Mouse (Mus musculus): Measurements from ENCODE around the gene Ankrd28. TPM values are rescaled to one million over a fixed set of nuclear protein-coding genes. Genes with fewer than 3 reads are reported as not detected.

Gene Ankrd28
- polyA plus RNA-seq, 2 experiments: 3.8 to 4.8 TPM

GRCm38 (mm10) chr14:31858679-31859078 lies 28.2 kb upstream of the Ankrd28 start:
- no peak for DNase-seq (ENCODE audit: low read depth in 3 of 3, low spot score in 3 of 3)
- Histone ChIP-seq H3K4me1 (replicated peaks; ENCODE audit: control insufficient read depth in 2 of 2, insufficient read depth in 2 of 2, low read length in 1 of 2) (no peaks in the 10 kb centered on the region), H3K27ac (no peak overlapping the region), H3K9ac (replicated peaks) (no peak overlapping the region), H3K9me3 (ENCODE audit: control insufficient read depth, low read length) (no peaks in the 10 kb centered on the region), H3K4me3 (ENCODE audit: insufficient read depth in 1 of 2, low read depth in 2 of 2, low read length in 2 of 2) (no peak overlapping the region), H3K36me3 (replicated peaks; ENCODE audit: control insufficient read depth, insufficient read depth, low read depth) (no peaks in the 10 kb centered on the region), H3K27me3 (ENCODE audit: control insufficient read depth, insufficient read depth, low read length) (no peaks in the 10 kb centered on the region), H3K4me2 (ENCODE audit: low read depth) (no peak overlapping the region)
- 70% methylated on average over 2 of the region's 2 CpGs for WGBS (ENCODE audit: insufficient replicate concordance)
- TF ChIP-seq CTCF (IDR thresholded peaks at IDR 0.05; ENCODE audit: low read depth) (no peak), EP300 (IDR thresholded peaks at IDR 0.05; ENCODE audit: low read depth) (no peak)
- ATAC-seq (ENCODE audit: insufficient read depth): no peak

DNA sequence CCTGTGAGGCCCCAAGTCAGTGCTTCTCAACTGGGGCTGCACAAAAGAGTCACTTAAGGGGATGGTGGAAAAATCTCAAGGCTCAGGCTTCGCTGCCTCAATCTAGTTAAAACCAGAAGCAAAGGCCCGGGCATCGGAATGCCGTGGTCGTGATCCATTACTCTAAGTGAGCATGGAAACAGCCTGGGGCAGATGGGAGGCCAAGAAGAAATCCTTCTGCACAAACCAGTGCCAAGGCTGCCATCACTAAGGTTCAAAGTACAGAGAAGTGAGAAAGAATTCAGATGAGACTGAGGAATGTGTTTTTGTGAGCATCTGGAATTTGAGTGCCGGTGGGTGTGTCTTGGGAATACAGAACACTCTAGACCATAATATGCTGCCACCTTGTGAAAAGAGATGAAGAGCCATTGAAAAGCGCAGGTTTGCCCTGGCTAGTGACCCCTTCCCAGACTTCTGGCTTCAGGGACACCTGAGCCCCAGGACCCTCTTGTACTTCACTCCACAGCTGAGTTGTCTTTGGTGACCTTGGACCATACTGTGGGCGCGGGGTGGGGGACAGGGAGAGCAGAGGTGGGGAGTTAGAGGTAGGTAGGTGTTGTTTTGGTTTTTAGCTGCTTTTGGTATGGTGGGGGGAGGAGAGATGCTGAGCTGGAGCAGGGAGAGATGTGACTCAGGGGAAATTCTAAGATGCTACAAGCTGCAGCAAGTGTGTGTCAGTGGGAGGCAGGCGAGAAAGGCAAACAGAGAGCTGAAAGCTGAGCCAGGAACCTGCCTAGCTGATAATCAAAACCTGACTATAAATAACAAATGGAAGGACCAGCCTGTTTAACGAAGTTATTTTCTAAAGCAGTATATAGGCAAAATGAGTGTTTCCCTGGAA lies 26.9 kb upstream of the Ankrd28 start:
- TF ChIP-seq EP300 (IDR thresholded peaks at IDR 0.05; ENCODE audit: low read depth) (no peak), CTCF (IDR thresholded peaks at IDR 0.05; ENCODE audit: low read depth) (no peak)
- ATAC-seq (ENCODE audit: insufficient read depth) (no peak), DNase-seq (ENCODE audit: low read depth in 3 of 3, low spot score in 3 of 3) (no peak)
- no peak overlapping the region for H3K9ac ChIP-seq (replicated peaks)
- H3K4me3 ChIP-seq (ENCODE audit: insufficient read depth in 1 of 2, low read depth in 2 of 2, low read length in 2 of 2): no peak overlapping the region
- H3K27ac ChIP-seq: no peak overlapping the region
- H3K27me3 ChIP-seq (ENCODE audit: control insufficient read depth, insufficient read depth, low read length): no peaks in the 10 kb centered on the region
- no peaks in the 10 kb centered on the region for H3K4me1 ChIP-seq (replicated peaks; ENCODE audit: control insufficient read depth in 2 of 2, insufficient read depth in 2 of 2, low read length in 1 of 2)
- no peak overlapping the region for H3K4me2 ChIP-seq (ENCODE audit: low read depth)
- H3K36me3 ChIP-seq (replicated peaks; ENCODE audit: control insufficient read depth, insufficient read depth, low read depth): no peaks in the 10 kb centered on the region
- 62% methylated on average over 11 of the region's 11 CpGs for WGBS (ENCODE audit: insufficient replicate concordance)
- no peaks in the 10 kb centered on the region for H3K9me3 ChIP-seq (ENCODE audit: control insufficient read depth, low read length)

GRCm38 (mm10) chr14:31856007-31856406 lies 25.6 kb upstream of the Ankrd28 start:
- Histone ChIP-seq H3K4me2 (ENCODE audit: low read depth) (no peak overlapping the region), H3K36me3 (replicated peaks; ENCODE audit: control insufficient read depth, insufficient read depth, low read depth) (no peaks in the 10 kb centered on the region), H3K9ac (replicated peaks) (no peak overlapping the region), H3K27ac (no peak overlapping the region), H3K27me3 (ENCODE audit: control insufficient read depth, insufficient read depth, low read length) (no peaks in the 10 kb centered on the region), H3K4me1 (replicated peaks; ENCODE audit: control insufficient read depth in 2 of 2, insufficient read depth in 2 of 2, low read length in 1 of 2) (no peaks in the 10 kb centered on the region), H3K4me3 (ENCODE audit: insufficient read depth in 1 of 2, low read depth in 2 of 2, low read length in 2 of 2) (no peak overlapping the region), H3K9me3 (ENCODE audit: control insufficient read depth, low read length) (no peaks in the 10 kb centered on the region)
- 63% methylated on average over 5 of the region's 5 CpGs for WGBS (ENCODE audit: insufficient replicate concordance)
- no peak for ATAC-seq (ENCODE audit: insufficient read depth)
- no peak for TF ChIP-seq EP300 (IDR thresholded peaks at IDR 0.05; ENCODE audit: low read depth)
- no peak for TF ChIP-seq CTCF (IDR thresholded peaks at IDR 0.05; ENCODE audit: low read depth)
- no peak for DNase-seq (ENCODE audit: low read depth in 3 of 3, low spot score in 3 of 3)

- Histone ChIP-seq H3K4me2 (ENCODE audit: low read depth) (no peak overlapping the region), H3K9me3 (ENCODE audit: control insufficient read depth, low read length) (no peaks in the 10 kb centered on the region), H3K36me3 (replicated peaks; ENCODE audit: control insufficient read depth, insufficient read depth, low read depth) (no peaks in the 10 kb centered on the region), H3K4me3 (ENCODE audit: insufficient read depth in 1 of 2, low read depth in 2 of 2, low read length in 2 of 2) (no peak overlapping the region), H3K9ac (replicated peaks) (no peak overlapping the region), H3K4me1 (replicated peaks; ENCODE audit: control insufficient read depth in 2 of 2, insufficient read depth in 2 of 2, low read length in 1 of 2) (no peaks in the 10 kb centered on the region), H3K27ac (no peak overlapping the region), H3K27me3 (ENCODE audit: control insufficient read depth, insufficient read depth, low read length) (no peaks in the 10 kb centered on the region)
- no peak for TF ChIP-seq EP300 (IDR thresholded peaks at IDR 0.05; ENCODE audit: low read depth)
- no peak for TF ChIP-seq CTCF (IDR thresholded peaks at IDR 0.05; ENCODE audit: low read depth)
- 48% methylated on average over 4 of the region's 4 CpGs for WGBS (ENCODE audit: insufficient replicate concordance)
- ATAC-seq (ENCODE audit: insufficient read depth): no peak
- DNase-seq (ENCODE audit: low read depth in 3 of 3, low spot score in 3 of 3): no peak
Measured at GRCm38 (mm10) chr14:31854667-31855066, 24.2 kb upstream of the Ankrd28 start.

DNA sequence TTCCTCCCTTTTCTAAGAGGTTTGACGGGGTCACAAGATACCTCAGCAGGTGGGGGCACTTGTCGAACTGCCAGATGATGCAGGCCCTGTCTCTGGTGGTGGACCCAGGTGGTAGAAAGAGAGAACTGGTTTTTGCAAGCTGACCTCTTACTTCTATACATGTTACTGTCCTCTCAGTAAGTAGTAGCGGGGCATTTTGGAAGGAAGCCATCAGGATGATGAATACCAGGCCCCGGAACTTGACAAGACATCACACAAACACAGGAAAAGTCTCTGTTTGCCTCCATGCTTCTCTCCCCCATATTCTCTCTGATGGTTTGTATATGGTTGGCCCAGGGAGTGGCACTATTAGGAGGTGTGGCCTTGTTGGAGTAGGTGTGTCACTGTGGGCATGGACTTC lies 13.1 kb upstream of the Ankrd28 start:
- no peak for DNase-seq (ENCODE audit: low read depth in 3 of 3, low spot score in 3 of 3)
- Histone ChIP-seq H3K4me3 (ENCODE audit: insufficient read depth in 1 of 2, low read depth in 2 of 2, low read length in 2 of 2) (no peak overlapping the region), H3K9me3 (ENCODE audit: control insufficient read depth, low read length) (no peaks in the 10 kb centered on the region), H3K36me3 (replicated peaks; ENCODE audit: control insufficient read depth, insufficient read depth, low read depth) (no peaks in the 10 kb centered on the region), H3K27me3 (ENCODE audit: control insufficient read depth, insufficient read depth, low read length) (no peaks in the 10 kb centered on the region), H3K27ac (no peak overlapping the region), H3K4me1 (replicated peaks; ENCODE audit: control insufficient read depth in 2 of 2, insufficient read depth in 2 of 2, low read length in 1 of 2) (no peaks in the 10 kb centered on the region), H3K9ac (replicated peaks) (no peak overlapping the region), H3K4me2 (ENCODE audit: low read depth) (no peak overlapping the region)
- WGBS (ENCODE audit: insufficient replicate concordance): 67% methylated on average over 4 of the region's 4 CpGs
- TF ChIP-seq EP300 (IDR thresholded peaks at IDR 0.05; ENCODE audit: low read depth) (no peak), CTCF (IDR thresholded peaks at IDR 0.05; ENCODE audit: low read depth) (no peak)
- no peak for ATAC-seq (ENCODE audit: insufficient read depth)
